Mouse (Mus musculus): Measurements from ENCODE around the gene Rtl1.
A peak's percentile ranks its signal among the peaks of the same experiment; 100 is the strongest.

The Rtl1 gene

DNA sequence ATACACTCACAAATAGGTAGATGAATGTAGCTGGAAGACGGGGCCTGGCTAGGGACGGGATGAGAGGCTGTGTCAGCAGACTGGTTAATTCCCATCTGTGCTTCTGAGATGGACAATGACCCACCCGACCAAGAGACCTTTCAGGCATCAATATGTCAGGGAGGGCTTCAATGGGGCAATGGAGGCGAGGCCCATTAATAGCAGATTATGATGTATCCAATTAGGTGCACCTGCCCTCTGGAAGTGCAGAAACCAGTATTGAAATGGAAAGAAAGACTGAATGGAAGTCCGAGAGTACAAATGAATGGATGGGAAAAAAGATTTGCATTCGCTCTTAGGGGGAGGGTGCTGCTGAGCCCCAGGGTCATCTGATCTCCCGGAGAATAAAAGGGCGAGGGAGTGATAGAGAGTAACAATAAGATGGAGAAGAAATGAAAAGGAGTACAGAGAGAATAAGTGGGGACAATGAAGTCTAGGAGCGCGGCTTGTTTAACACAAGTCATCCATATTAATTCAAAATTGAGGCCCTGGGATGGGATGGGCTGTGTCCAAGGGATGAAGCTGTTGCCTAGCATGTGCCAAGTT is 39.9 kb downstream of the Rtl1 start:
- no peak for DNase-seq

DNA sequence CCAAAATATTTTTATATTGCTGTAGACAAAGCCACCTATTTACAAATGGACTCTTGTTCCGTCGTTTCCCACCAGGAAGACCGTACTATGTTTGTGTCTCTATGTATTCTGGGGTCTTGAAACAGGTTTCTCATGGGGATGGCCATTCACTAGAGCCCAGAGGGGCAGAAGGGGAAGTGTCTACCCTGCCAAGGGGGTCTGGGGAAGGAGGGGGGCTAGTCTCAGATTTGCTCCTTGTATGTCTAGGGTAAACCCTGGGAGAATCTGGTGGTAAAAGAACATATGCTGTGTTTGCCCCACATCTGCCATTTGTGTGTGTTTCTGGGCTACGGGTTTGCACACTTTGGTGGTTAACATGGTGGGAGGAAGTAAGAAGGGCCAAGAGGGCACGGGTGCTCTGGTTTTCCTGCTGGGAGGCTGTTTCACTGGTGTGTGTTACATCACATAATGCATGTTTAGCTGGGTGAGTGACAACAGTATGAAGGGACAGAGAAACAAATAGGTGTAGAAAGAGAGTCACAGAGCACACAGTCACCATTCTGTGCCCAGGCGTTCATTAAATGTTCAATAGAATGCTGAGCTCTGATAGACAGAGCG is 41.1 kb downstream of the Rtl1 start:
- DNase-seq, result no peak

DNA sequence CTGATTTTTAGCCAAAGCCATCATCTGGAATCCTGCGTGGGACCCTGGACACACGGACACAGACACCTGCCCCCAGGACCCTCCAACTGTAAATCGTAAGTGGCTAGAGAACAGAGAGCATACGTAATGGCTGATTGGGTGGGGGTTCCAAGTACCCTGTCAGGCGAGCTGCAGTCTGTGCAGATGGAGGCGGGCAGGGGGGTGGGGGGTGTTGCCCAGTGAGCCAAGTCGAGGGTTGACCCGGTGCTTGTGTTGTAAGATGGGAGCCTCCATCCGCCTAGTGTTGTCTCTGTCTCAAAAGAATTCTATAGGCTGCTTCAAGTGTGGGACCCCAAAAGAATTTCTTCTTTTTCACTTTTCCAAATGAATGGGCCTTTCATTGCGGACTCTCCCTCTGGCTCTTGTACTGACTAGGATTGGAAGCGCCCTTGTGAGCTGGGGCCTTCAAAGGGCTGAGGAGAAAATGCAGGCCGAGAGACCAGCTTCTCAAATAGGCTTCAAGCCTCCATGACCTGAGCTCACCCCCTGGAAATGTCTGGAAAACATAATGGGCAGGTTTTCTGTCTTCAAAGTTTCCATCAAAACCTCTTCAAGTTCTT is 41.8 kb downstream of the Rtl1 start:
- DNase-seq, result no peak

DNA sequence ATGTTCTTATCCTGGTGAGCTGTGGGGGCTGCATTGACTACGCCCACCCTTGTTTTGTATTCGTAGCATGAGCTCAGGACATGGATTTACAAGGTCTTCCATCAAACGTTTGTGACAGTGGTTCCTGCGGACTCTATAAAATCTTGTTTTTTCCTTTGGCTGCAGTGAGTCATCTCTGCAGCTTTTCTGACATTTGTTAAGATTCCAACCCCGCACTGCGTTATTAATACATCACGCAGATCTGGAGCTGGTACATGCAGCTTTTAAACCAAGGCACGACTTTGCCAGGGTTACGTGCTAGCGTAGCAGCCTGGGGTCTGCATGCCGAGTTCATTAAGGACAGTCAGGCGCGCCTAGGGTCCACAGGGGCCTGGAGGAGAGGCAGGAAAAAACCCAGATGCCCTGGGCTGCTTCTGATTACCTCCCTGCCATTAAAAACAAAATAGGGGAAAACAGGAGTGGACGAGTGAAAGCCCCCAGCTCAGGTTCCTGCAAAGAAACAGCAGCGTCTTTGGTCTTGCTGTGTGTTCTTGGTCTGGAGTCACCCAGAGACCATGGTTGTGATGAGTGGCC is 44.2 kb downstream of the Rtl1 start:
- DNase-seq, result no peak

DNA sequence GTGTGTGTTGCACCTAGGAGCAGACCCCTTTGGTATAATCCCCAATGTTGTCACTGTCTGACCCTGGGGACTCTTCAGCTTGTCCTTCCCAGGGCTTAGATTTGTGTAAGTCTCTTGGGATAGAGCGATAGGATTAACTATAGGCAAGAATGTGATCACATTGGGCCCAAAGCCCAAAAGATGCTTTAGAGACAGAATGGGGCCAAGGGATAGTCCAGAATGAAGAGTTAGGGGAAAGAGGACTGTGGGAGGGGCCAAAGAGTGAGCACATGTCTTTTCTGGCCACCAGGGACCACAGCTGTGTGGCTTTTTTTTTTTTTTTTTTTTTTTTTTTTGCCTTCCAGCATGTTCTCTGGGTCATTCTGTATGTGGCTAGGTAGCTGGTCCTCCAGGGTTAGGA is 46.6 kb downstream of the Rtl1 start:
- no peak for DNase-seq

DNA sequence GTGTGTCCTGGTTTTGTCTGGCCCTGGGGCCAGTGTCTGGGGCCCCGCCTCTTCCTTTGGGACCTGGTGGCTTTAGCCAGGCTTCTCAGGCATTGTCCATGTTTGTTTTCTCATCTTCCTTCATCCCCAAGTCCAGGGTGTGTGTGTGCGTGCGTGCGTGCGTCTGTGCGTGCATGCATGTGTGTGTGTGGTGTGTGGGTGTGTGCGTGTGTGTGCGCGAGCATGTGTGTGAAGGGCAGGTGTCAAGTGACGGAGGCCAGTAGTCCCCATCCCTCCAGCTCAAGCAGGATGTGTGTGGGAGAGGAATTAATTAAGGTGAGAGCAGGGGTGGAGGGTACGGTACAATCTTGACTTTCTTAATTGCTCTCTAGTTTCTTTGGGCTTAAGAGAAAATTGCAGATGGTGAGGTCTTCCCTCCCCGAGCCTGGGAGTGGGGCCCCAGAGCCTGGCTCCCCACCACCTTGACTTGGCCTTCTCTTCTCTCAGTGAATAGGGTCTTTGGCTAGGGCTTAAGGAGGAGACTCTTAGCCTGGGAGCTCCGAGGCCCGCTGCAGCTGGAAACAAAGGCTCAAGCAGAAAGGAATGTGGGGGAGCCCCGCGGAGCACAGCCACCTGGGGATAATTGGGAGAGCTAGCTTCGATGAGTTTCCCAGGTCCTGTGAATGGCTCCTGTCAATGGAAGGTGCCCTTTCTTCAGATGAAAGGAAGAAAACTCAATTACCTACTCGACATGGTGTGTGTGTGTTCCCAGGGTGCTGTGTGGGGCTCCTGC is 47.2 kb downstream of the Rtl1 start:
- DNase-seq, result no peak

DNA sequence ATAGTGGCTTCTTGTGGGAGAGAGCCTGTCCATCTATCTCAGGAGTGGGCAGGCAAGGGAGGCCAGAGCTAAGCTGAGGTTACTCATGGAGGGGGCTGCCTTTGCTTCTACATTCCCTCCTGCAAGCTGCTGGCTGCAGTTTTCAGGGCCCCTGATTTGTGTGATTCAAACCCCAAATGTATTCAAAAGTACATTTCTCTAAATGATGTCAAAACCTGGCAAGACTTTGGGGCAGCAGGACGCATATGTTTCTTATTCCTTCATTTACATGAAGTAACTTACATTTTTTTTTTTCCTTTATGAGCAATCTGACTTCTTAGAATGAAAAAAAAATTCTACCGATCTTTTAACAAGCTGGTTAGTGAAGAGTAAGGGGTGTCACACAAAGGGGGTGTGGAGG is 48.4 kb downstream of the Rtl1 start:
- no peak for DNase-seq

DNA sequence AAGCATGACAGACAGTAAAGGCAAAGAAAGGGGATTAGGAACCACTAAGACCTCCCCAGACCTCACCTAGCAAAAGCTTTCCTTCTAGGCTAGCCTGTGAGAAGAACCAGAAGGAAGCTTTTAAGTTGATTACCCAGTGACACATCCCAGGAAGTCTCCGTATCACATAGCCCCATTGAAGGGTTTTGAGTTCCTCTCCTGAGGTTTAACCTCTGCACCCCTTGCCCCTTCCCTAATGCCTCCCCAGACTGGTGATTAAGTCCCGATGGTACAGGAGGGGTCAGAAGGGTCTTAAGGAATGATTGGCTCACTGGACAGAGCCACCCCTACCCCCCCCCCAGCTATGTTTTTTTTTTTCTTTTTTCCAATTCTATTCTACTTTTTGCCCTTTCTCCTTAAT is 53.0 kb downstream of the Rtl1 start:
- DNase-seq, result no peak

DNA sequence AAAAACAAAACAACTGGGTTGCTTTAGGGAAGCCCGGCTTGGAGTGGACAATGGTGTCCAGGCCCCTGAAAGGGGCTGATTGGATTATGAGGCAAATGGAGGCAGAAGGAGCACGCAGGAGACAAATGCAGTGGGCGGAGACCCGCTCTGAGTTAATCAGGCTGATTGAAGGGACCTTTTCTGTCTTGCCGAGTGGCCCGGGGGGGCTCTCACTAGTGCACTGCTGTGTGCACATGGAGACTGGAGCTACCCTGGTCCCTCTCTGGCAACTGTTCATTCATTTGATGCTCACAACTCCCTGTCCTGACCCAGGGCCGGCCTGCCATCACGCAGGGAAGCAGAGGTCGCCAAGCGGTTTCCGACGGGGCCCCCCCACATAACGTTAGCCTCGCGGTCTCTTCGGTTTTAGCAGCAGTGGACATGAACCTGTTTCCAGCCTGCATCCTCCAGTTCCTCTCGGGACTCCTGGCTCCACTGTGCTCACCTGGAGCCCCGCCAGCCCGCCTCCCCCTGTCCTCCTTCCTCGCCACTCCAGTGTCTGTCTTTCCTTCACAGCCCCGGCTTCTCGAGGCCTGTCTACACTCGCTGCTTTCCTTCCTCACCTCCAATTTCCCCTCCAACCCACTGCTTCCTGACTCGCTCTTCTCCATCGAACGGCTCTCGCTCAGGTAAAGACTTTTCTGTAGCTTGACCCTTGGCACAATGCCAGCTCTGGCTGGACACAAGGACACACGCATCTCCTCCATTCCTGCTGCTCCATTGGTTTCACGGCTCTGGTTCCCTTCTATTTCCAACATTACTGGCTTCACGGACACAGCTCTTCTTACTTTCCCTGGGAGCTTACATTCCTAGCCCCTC is 54.0 kb downstream of the Rtl1 start:
- peak; percentile 30 for DNase-seq

DNA sequence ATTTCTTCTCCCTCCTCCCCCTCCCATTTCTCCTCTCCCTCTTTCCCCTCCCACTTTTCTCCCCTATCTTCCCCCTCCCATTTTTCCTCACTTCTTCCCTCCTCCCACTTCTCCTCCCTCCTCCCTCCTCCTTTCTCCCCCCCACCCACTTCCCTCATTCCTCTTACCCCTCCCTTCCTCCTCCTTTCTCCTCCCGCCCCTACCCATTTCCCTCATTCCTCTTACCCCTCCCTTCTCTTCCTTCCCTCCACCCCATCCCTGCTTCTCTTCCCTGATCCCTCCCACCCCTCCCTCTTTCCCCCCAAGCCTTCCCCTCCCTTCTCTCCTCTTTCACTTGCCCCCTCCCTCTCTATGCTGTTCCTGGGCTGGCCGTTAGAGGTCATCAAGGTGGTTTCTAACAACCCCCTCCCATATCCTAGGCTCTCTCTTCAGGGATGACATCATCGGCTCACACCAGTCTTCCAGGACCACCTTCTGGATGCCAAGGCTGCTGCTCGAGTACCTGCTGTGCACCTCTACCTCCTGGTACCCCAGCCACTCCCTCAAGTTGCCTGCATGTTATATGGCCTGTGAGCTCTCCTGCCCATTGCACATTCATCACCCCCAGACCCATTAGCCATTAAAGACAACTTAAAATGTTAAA is 56.7 kb downstream of the Rtl1 start:
- peak; percentile 43 for DNase-seq

DNA sequence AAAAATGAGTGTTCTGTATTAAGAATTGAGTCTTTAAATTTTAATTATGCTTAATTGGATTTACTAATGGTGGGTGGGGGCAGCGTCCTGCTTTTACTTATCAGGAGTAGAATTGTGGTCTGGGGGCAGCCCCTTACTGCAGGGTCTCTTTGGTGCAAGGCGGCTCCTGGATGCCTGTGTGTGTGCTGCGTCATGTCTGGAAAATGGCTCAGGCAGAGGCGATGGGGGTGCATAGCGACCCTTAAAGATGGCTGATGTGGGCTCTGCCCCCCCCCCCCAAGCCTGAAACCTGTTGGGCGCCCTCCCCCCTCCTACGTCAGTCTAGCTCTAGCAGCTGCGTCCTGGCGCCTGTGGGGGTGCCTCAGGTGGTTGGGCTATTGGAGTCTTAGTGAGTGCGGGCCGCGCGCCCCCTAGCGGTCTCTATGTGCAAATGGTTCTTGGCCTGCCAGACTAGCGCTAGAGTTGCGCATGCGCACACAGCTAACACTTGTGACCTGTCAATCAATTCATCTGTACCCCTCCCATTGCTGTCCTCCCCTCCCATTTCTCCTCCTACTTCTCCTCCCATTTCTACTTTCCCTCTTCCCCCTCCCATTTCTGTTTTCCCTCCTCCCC is 57.4 kb downstream of the Rtl1 start:
- DNase-seq, result peak; percentile 81

DNA sequence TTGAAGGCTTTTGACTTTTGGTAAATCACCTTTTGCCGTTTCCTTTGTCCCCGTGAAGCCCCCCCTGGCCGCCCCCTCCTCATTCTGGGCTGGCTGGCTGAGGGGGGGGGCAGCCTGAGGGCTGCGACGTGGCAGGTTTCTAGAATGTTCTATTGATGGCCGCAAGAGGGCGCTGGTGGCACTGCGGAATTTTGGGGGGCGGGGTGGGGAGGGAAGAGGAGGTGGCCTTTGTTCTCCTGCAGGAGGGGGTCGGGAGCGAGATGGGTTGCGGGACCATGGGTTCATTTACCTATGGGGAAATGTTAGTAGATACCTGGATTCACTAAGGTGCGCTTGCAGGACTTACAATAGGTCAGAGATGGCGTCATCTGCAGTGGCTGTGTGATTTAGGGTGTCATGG is 58.1 kb downstream of the Rtl1 start:
- peak; percentile 64 for DNase-seq

DNA sequence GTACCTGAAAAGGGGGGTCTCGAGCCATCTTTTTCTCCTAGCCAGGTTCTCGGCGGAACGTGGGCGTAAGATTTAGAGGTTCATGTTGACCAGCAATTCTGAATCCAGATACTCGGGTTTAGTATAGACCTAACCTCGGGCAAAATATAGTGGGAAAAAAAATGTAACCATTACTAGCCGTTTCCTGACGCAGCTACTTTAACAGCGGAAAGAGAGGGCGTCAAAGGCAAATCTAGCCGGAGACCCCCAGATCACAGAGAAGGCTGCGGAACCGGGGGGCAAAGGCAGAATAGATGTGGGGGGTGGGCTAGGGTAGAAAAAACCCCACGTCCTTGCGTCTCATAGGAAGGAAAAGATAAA is 58.6 kb downstream of the Rtl1 start:
- DNase-seq, result no peak

DNA sequence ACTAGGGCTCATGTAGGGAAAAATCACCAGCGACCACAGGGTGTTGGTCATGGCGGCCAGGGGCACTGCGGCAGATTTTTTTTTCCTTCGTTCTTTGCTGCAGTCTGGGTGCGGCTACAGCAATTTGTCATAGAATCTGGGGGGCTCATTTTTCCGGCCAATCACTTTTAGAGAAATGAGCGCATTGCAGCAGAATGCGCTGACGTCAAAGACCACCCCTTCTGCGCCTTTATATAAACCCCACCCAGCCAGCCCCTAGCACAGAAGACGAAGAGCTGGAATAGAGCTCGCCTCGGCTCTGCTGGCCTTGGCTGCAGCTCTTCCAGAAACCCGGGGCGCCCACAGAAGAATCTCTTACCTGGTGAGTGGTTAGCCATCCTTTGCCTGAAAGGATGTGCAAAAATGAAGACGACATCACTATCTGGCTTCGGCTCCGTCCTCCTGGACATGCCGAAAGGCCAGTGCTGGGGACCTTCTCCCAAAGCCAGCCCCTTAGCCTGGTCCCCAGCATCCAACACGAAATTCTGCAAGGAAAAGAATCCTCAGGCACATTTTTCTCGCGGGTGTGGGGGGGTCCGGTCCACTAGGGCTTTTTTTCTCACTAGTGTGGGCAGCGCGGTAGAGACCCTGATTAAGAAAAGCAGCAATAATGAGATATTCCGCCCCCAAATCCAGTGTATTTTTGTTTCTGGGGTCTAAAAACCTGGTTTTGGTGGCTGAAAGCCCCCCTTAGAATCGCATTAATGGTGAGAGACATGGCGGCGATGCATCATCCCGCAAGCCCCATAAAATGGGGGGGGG is 59.2 kb downstream of the Rtl1 start:
- peak; percentile 90 for DNase-seq

DNA sequence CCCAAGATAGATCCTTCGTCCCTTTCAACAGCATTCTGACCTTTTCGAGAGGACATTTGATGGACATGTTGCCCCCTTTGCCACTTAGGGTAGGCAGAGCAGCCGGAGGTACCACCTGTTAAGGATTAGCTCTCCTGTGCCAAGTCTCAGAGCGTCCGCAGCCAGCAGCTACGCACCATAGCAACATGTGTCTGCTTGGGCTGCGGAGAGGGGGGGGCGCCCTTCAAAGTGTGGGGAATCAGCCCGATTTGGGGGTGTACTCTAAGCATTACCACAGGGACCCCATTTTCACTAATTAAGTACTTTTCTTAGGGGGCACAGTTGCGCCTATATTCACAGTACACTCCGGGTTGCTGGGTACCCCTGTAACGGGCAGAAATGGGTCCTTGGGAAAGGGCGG is 60.2 kb downstream of the Rtl1 start:
- DNase-seq, result peak; percentile 58

Data from cerebellum, adult 9-10 months (tissue).